Mouse (Mus musculus) induced T-regulatory cell, adult 2 months (primary cell): Measurements from ENCODE around the gene Notch4.
A peak's percentile ranks its signal among the peaks of the same experiment; 100 is the strongest.

ENCODE experiments used
- DNase-seq: peaks from one replicate; pipeline ENCODE4 v3.0.0-alpha.2; 2012; ENCODE audit warnings: low read depth

The Notch4 gene

GRCm38 (mm10) chr17:34593752-34594525 is 29.9 kb downstream of the Notch4 start:
- no peak for DNase-seq

- DNase-seq: no peak
These were observed 32.0 kb downstream of the Notch4 start for GRCm38 (mm10) chr17:34596098-34596497.

- DNase-seq: no peak
These were observed 33.6 kb downstream of the Notch4 start, which contains the start of gene Ager for GRCm38 (mm10) chr17:34597566-34598095. Gene Ager (plus strand): TSS chr17:34597862.

- no peak for DNase-seq
These were observed 35.8 kb downstream of the Notch4 start for GRCm38 (mm10) chr17:34599891-34600290.

- no peak for DNase-seq
These were observed 37.7 kb downstream of the Notch4 start for GRCm38 (mm10) chr17:34601796-34602195.

- peak; percentile 100 for DNase-seq
These were observed 39.5 kb downstream of the Notch4 start, which contains the start of gene Rnf5 for GRCm38 (mm10) chr17:34603375-34604060. Gene Rnf5 (minus strand): TSS chr17:34603690.

- DNase-seq: peak; percentile 100
These were observed 40.0 kb downstream of the Notch4 start, which contains the start of gene Agpat1 for GRCm38 (mm10) chr17:34604061-34604508. Gene Agpat1 (plus strand): TSS chr17:34604262.

- DNase-seq: peak; percentile 59
These were observed 40.6 kb downstream of the Notch4 start for GRCm38 (mm10) chr17:34604511-34605237.

GRCm38 (mm10) chr17:34605609-34606008 is 41.5 kb downstream of the Notch4 start:
- DNase-seq: peak; percentile 96

- peak; percentile 68 for DNase-seq
These were observed 42.3 kb downstream of the Notch4 start for GRCm38 (mm10) chr17:34606186-34607039.

- no peak for DNase-seq
These were observed 43.9 kb downstream of the Notch4 start for GRCm38 (mm10) chr17:34607997-34608396.

- DNase-seq: no peak
These were observed 47.0 kb downstream of the Notch4 start for GRCm38 (mm10) chr17:34611050-34611449.

GRCm38 (mm10) chr17:34613054-34613645 is 49.1 kb downstream of the Notch4 start:
- no peak for DNase-seq

- no peak for DNase-seq
These were observed 49.8 kb downstream of the Notch4 start for GRCm38 (mm10) chr17:34613830-34614229.

GRCm38 (mm10) chr17:34615871-34616270 is 51.8 kb downstream of the Notch4 start, which contains the start of gene Egfl8:
Gene Egfl8 (minus strand): TSS chr17:34615971.
- no peak for DNase-seq

- peak; percentile 92 for DNase-seq
These were observed 54.9 kb downstream of the Notch4 start for GRCm38 (mm10) chr17:34618999-34619398.

GRCm38 (mm10) chr17:34621006-34621405 is 56.9 kb downstream of the Notch4 start:
- no peak for DNase-seq

- DNase-seq: no peak
These were observed 59.1 kb downstream of the Notch4 start for GRCm38 (mm10) chr17:34623161-34623560.

- no peak for DNase-seq
These were observed 60.9 kb downstream of the Notch4 start for GRCm38 (mm10) chr17:34624981-34625380.

GRCm38 (mm10) chr17:34626062-34626772 is 62.1 kb downstream of the Notch4 start:
- DNase-seq: no peak
